Mouse (Mus musculus) kidney, embryonic 16.5 days (tissue): ENCODE measurements around the gene Gm9837. TPM values are rescaled to one million over a fixed set of nuclear protein-coding genes. Genes with fewer than 3 reads are reported as not detected.
A peak's percentile ranks its signal among the peaks of the same experiment; 100 is the strongest.

ENCODE experiments used
- ATAC-seq: fragments of 200-750 bp; cut with Nextera tagmentation; 2 replicates; pipeline ENCODE4 v1.8.0; 2017; ENCODE audit warnings: moderate TSS enrichment; ENCODE audit not compliant: low FRiP score, low TSS enrichment
- H3K27ac ChIP-seq: fragments of 300-500 bp; sonication (generic); 2 replicates; pipeline ENCODE4 v1.5.1; 2014; ENCODE audit warnings: low read length
- H3K27me3 ChIP-seq: fragments of 300-500 bp; sonication (generic); 2 replicates; pipeline ENCODE4 v1.6.1; 2014; ENCODE audit warnings: low read length, control low read depth, mixed read lengths; ENCODE audit not compliant: insufficient read depth
- H3K36me3 ChIP-seq: fragments of 300-500 bp; sonication (generic); 2 replicates; pipeline ENCODE4 v1.6.1; 2014; ENCODE audit warnings: low read length, control low read depth, mixed read lengths; ENCODE audit not compliant: insufficient read depth
- H3K4me1 ChIP-seq: fragments of 300-500 bp; sonication (generic); 2 replicates; pipeline ENCODE4 v1.6.1; 2014; ENCODE audit warnings: low read length, control low read depth, mixed read lengths; ENCODE audit not compliant: insufficient read depth
- H3K4me2 ChIP-seq: fragments of 300-500 bp; sonication (generic); replicated peaks from 2 replicates; pipeline ENCODE4 v1.6.1; 2014; ENCODE audit warnings: low read depth, low read length
- H3K4me3 ChIP-seq: fragments of 300-500 bp; sonication (generic); 2 replicates; pipeline ENCODE4 v1.5.1; 2014; ENCODE audit warnings: mild to moderate bottlenecking, low read length
- H3K9ac ChIP-seq: fragments of 300-500 bp; sonication (generic); replicated peaks from 2 replicates; pipeline ENCODE4 v1.6.1; 2014; ENCODE audit warnings: low read length
- H3K9me3 ChIP-seq: fragments of 300-500 bp; sonication (generic); 2 replicates; pipeline ENCODE4 v1.6.1; 2016; ENCODE audit warnings: low read length, control low read depth
- WGBS: fragments of 180-500 bp; shearing (Covaris S2); extraction: QIAGEN DNeasy Blood & Tissue Kit; methylation state at CpG from one replicate; pipeline ENCODE4 v1.1.7; 2014; 5-methylcytosine and 5-hydroxymethylcytosine counted together
- polyA plus RNA-seq: library from polyadenylated mRNA; unstranded; fragments of >200 nt; fragmentation: Nextera tagmentation; extraction: Ambion mirVana; gene quantifications from 2 replicates; pipeline ENCODE4 v1.2.1, GENCODE M21; 2015

Gene Gm9837
- polyA plus RNA-seq, 1 experiment from 2014 or later, result not detected

- Histone ChIP-seq H3K36me3 (no peaks in the 10 kb centered on the region), H3K27me3 (peaks cover 27% of the 10 kb centered on the region), H3K9me3 (no peaks in the 10 kb centered on the region), H3K9ac (no peak overlapping the region), H3K4me3 (no peak overlapping the region), H3K27ac (no peak overlapping the region), H3K4me2 (no peak overlapping the region), H3K4me1 (peaks cover 27% of the 10 kb centered on the region)
- WGBS, result 60% methylated on average over 3 of the region's 3 CpGs
- no peak for ATAC-seq
Measured at GRCm38 (mm10) chr11:53458996-53459395, 11.3 kb downstream of the Gm9837 start.

- Histone ChIP-seq H3K4me3 (peak overlapping the region; percentile 62), H3K4me1 (peaks cover 17% of the 10 kb centered on the region), H3K27me3 (peaks cover 11% of the 10 kb centered on the region), H3K9me3 (no peaks in the 10 kb centered on the region), H3K4me2 (peak overlapping the region; percentile 92), H3K36me3 (no peaks in the 10 kb centered on the region), H3K27ac (no peak overlapping the region), H3K9ac (peak overlapping the region; percentile 70)
- ATAC-seq, result peak; percentile 32
- 5% methylated on average over 29 of the region's 29 CpGs for WGBS
Measured at GRCm38 (mm10) chr11:53457372-53457954, 12.8 kb downstream of the Gm9837 start.

- H3K4me1 ChIP-seq, result peaks cover 10% of the 10 kb centered on the region
- no peaks in the 10 kb centered on the region for H3K36me3 ChIP-seq
- no peak within 1 kb of the TSS for H3K27ac ChIP-seq
- H3K4me3 ChIP-seq, result peak within 1 kb of the TSS; percentile 62
- ATAC-seq, result peak; percentile 87
- 2% methylated on average over 41 of the region's 42 CpGs for WGBS
- H3K27me3 ChIP-seq, result 0 out of 2 replicates have a peak, but pooled peaks cover 6% of the 10 kb centered on the region
- H3K9ac ChIP-seq, result peak within 1 kb of the TSS; percentile 70
- no peaks in the 10 kb centered on the region for H3K9me3 ChIP-seq
- peak within 1 kb of the TSS; percentile 92 for H3K4me2 ChIP-seq
Measured at GRCm38 (mm10) chr11:53456474-53457371, 13.6 kb downstream of the Gm9837 start, which contains the start of the genes Gm10447 and Shroom1. Gene Gm10447, minus strand, starts transcription at chr11:53457110. Gene Shroom1, plus strand, starts transcription at chr11:53457205.

GRCm38 (mm10) chr11:53453031-53453430 is 17.2 kb downstream of the Gm9837 start:
- Histone ChIP-seq H3K9ac (no peak overlapping the region), H3K4me2 (no peak overlapping the region), H3K27ac (no peak overlapping the region), H3K36me3 (no peaks in the 10 kb centered on the region), H3K9me3 (no peaks in the 10 kb centered on the region), H3K4me3 (no peak overlapping the region), H3K4me1 (peaks cover 6% of the 10 kb centered on the region; the same call in 1 of the 2 replicates), H3K27me3 (0 out of 2 replicates have a peak, but pooled peaks cover 1% of the 10 kb centered on the region)
- 91% methylated on average over 5 of the region's 5 CpGs for WGBS
- ATAC-seq, result no peak

GRCm38 (mm10) chr11:53452396-53452795 is 17.9 kb downstream of the Gm9837 start:
- no peak for ATAC-seq
- 94% methylated on average over 9 of the region's 9 CpGs for WGBS
- Histone ChIP-seq H3K4me1 (peaks cover 3% of the 10 kb centered on the region; the same call in 1 of the 2 replicates), H3K4me3 (no peak overlapping the region), H3K9me3 (no peaks in the 10 kb centered on the region), H3K36me3 (no peaks in the 10 kb centered on the region), H3K9ac (no peak overlapping the region), H3K4me2 (no peak overlapping the region), H3K27me3 (no peaks in the 10 kb centered on the region), H3K27ac (no peak overlapping the region)

- Histone ChIP-seq H3K4me3 (no peak overlapping the region), H3K4me1 (no peaks in the 10 kb centered on the region), H3K9me3 (no peaks in the 10 kb centered on the region), H3K27me3 (no peaks in the 10 kb centered on the region), H3K36me3 (no peaks in the 10 kb centered on the region), H3K27ac (no peak overlapping the region), H3K9ac (no peak overlapping the region), H3K4me2 (no peak overlapping the region)
- ATAC-seq, result no peak
- WGBS, result 55% methylated on average over 2 of the region's 2 CpGs
Measured at GRCm38 (mm10) chr11:53451361-53451760, 18.9 kb downstream of the Gm9837 start.

- no peak overlapping the region for H3K27ac ChIP-seq
- H3K27me3 ChIP-seq, result no peaks in the 10 kb centered on the region
- H3K4me2 ChIP-seq, result no peak overlapping the region
Measured at GRCm38 (mm10) chr11:53450070-53450705, 20.1 kb downstream of the Gm9837 start.

GRCm38 (mm10) chr11:53448529-53448928 is 21.8 kb downstream of the Gm9837 start:
- no peaks in the 10 kb centered on the region for H3K9me3 ChIP-seq
- no peak overlapping the region for H3K9ac ChIP-seq
- no peak for ATAC-seq
- no peaks in the 10 kb centered on the region for H3K36me3 ChIP-seq
- no peak overlapping the region for H3K27ac ChIP-seq
- no peak overlapping the region for H3K4me3 ChIP-seq
- WGBS, result 78% methylated on average over 1 of the region's 1 CpGs
- H3K27me3 ChIP-seq, result no peaks in the 10 kb centered on the region
- no peaks in the 10 kb centered on the region for H3K4me1 ChIP-seq
- H3K4me2 ChIP-seq, result no peak overlapping the region

More at GRCm38 (mm10) chr11:53450070-53450705, 20.1 kb downstream of the Gm9837 start:
- Histone ChIP-seq H3K4me3 (no peak overlapping the region), H3K9ac (no peak overlapping the region), H3K36me3 (no peaks in the 10 kb centered on the region), H3K9me3 (no peaks in the 10 kb centered on the region), H3K4me1 (no peaks in the 10 kb centered on the region)
- WGBS, result 30% methylated on average over 14 of the region's 15 CpGs
- no peak for ATAC-seq

GRCm38 (mm10) chr11:53447996-53448395 is 22.3 kb downstream of the Gm9837 start:
- H3K4me2 ChIP-seq, result no peak overlapping the region
- no peaks in the 10 kb centered on the region for H3K36me3 ChIP-seq
- H3K27me3 ChIP-seq, result no peaks in the 10 kb centered on the region
- H3K27ac ChIP-seq, result no peak overlapping the region
- no peak overlapping the region for H3K4me3 ChIP-seq
- H3K4me1 ChIP-seq, result no peaks in the 10 kb centered on the region
- H3K9me3 ChIP-seq, result no peaks in the 10 kb centered on the region
- ATAC-seq, result no peak
- no peak overlapping the region for H3K9ac ChIP-seq
- WGBS, result 90% methylated on average over 8 of the region's 8 CpGs
